Mouse (Mus musculus) macrophage (primary cell): ENCODE measurements around the gene Gm29666. TPM values are rescaled to one million over a fixed set of nuclear protein-coding genes. Genes with fewer than 3 reads are reported as not detected.

Experiments
- H3K27ac ChIP-seq: fragments of 350-480 bp; formaldehyde crosslinking; 2 replicates; pipeline ENCODE4 v1.9.0; 2021
- H3K36me3 ChIP-seq: fragments of 350-480 bp; formaldehyde crosslinking; 2 replicates; pipeline ENCODE4 v1.9.0; 2021; ENCODE audit errors: inconsistent target
- H3K4me3 ChIP-seq: fragments of 350-480 bp; formaldehyde crosslinking; 2 replicates; pipeline ENCODE4 v1.9.0; 2021; ENCODE audit errors: inconsistent target
- H3K79me2 ChIP-seq: fragments of 350-480 bp; formaldehyde crosslinking; 2 replicates; pipeline ENCODE4 v1.9.0; 2021; ENCODE audit errors: inconsistent target
- WGBS: methylation state at CpG from one replicate; pipeline ENCODE4 v1.1.7; 2026; ENCODE audit warnings: inconsistent platforms; ENCODE audit not compliant: missing documents; 5-methylcytosine and 5-hydroxymethylcytosine counted together
- polyA plus RNA-seq: library from polyadenylated mRNA; stranded (reverse); fragments of 250-400 nt; gene quantifications from 3 replicates; pipeline ENCODE4 v1.2.4, GENCODE M21; 2018; ENCODE audit warnings: inconsistent platforms

Gene Gm29666
- polyA plus RNA-seq, 1 experiment from 2014 or later = 0.34 TPM

- Histone ChIP-seq H3K79me2 (no peaks in the 10 kb centered on the region), H3K27ac (no peak overlapping the region), H3K36me3 (no peaks in the 10 kb centered on the region), H3K4me3 (no peak overlapping the region)
- WGBS = 89% methylated on average over 12 of the region's 12 CpGs
These were observed 42.6 kb downstream of the Gm29666 start for GRCm38 (mm10) chr15:84877029-84877815.

GRCm38 (mm10) chr15:84873867-84874266 is 46.0 kb downstream of the Gm29666 start:
- 76% methylated on average over 4 of the region's 4 CpGs for WGBS
- H3K36me3 ChIP-seq = no peaks in the 10 kb centered on the region
- H3K4me3 ChIP-seq = no peak overlapping the region
- no peak overlapping the region for H3K27ac ChIP-seq
- no peaks in the 10 kb centered on the region for H3K79me2 ChIP-seq

- 93% methylated on average over 11 of the region's 11 CpGs for WGBS
- Histone ChIP-seq H3K79me2 (no peaks in the 10 kb centered on the region), H3K27ac (no peak overlapping the region), H3K4me3 (no peak overlapping the region), H3K36me3 (no peaks in the 10 kb centered on the region)
These were observed 46.8 kb downstream of the Gm29666 start for GRCm38 (mm10) chr15:84873079-84873478.

GRCm38 (mm10) chr15:84871802-84872201 is 48.0 kb downstream of the Gm29666 start:
- no peaks in the 10 kb centered on the region for H3K36me3 ChIP-seq
- H3K79me2 ChIP-seq = no peaks in the 10 kb centered on the region
- WGBS = 75% methylated on average over 3 of the region's 3 CpGs
- H3K4me3 ChIP-seq = no peak overlapping the region
- H3K27ac ChIP-seq = no peak overlapping the region

- Histone ChIP-seq H3K4me3 (no peak overlapping the region), H3K36me3 (no peaks in the 10 kb centered on the region), H3K79me2 (no peaks in the 10 kb centered on the region), H3K27ac (no peak overlapping the region)
- 93% methylated on average over 8 of the region's 8 CpGs for WGBS
These were observed 57.9 kb downstream of the Gm29666 start for GRCm38 (mm10) chr15:84861911-84862310.

Other genes with a start within 250 kb of the Gm29666 start
- gene Arhgap8, start 200.0 kb downstream of the Gm29666 start, polyA plus RNA-seq = not detected in 3 replicates
- 0.14 to 0.21 TPM (median 0.19 TPM) in 3 replicates for gene Phf21b, start 64.0 kb downstream of the Gm29666 start, polyA plus RNA-seq
- 36.1 to 79.2 TPM (median 38.4 TPM) in 3 replicates for gene Nup50, start 3.4 kb upstream of the Gm29666 start, polyA plus RNA-seq
- gene 5031439G07Rik, start 68.5 kb upstream of the Gm29666 start, polyA plus RNA-seq = 96.5 to 136 TPM (median 117 TPM) in 3 replicates
- gene Upk3a, start 97.1 kb upstream of the Gm29666 start, polyA plus RNA-seq = not detected in 3 replicates
- gene Fam118a, start 108.9 kb upstream of the Gm29666 start, polyA plus RNA-seq = 5.4 to 11.3 TPM (median 6.8 TPM) in 3 replicates
- not detected in 3 replicates for gene Smc1b, start 211.9 kb upstream of the Gm29666 start, polyA plus RNA-seq
- gene Ribc2, start 212.0 kb upstream of the Gm29666 start, polyA plus RNA-seq = not detected in 3 replicates